Mouse (Mus musculus): ENCODE results near the gene Npepps.

The Npepps gene

DNA sequence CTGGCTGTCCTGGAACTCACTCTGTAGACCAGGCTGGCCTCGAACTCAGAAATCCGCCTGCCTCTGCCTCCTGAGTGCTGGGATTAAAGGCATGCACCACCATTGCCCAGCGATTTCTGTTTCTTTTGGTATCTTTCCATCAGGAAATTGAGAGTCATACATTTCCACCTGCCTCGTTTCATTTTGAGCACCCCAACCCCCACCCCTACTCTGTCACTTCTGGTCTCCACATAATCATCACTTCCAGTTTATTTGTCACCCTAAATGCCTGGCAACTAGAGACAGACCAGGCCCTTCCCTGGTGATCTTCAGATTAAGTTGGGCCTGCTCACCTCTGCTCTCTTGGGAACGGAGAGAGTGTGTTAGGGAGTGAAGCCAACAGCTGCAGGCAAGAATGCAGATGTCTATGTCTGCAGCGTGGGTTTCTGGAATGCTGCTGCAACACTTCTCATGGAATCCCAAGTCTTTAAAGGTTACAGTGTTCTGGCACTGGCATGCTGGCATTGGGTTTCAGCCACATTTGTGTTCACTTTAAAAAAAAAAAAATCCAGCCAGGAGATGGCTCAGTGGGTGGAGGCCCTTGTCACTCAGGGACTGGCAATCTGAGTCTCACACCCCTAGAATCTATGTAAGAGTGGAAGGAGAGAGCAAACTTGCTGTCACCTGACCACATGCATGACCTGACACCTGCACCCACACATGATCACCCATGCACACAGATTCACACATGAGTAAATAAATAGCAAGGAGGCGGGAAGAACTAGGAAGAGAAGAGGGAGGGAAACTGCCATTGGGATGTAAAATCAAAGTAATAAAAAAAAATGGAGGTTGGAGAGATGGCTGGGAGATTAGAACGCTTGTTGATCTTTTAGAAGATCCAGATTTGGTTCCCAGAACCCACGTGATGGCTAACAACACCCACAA, 5.7 kb upstream of the Npepps start:
- Histone ChIP-seq H3K27me3 (ENCODE audit: insufficient read depth, low read length) (no peaks in the 10 kb centered on the region), H3K36me3 (ENCODE audit: insufficient read depth, low read length) (no peaks in the 10 kb centered on the region), H3K4me3 (replicated peaks; ENCODE audit: low read length) (peak overlapping the region; percentile 24), H3K9me3 (ENCODE audit: low read length) (no peaks in the 10 kb centered on the region), H3K4me1 (replicated peaks; ENCODE audit: low read depth, low read length) (peaks cover 95% of the 10 kb centered on the region)
- no peak for TF ChIP-seq POU5F1 (IDR thresholded peaks at IDR 0.05; ENCODE audit: borderline replicate concordance, low read length)
- no peak for TF ChIP-seq NANOG (IDR thresholded peaks at IDR 0.05; ENCODE audit: borderline replicate concordance, low read length)
- TF ChIP-seq CTCF (conservative IDR thresholded peaks at IDR 0.05; ENCODE audit: low read length), result no peak

DNA sequence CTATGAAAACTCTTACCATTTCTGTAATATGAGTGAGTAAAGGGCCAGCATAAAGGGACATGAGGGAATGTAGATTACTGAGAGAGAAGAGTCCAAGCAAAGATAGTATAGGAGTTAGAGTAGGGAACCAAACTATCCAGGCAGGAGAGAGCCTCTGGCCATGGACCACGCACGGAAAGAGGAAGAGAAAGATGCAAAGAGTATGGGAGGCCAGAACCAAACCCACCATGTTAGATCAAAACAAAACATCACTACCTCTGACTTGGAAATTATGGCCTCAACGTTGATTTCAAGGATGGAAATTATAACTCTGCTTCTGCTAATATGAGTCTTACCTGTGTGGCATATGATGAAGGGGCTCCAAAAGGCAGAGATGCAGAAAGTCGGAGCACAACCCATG, 4.4 kb upstream of the Npepps start:
- Histone ChIP-seq H3K27me3 (ENCODE audit: insufficient read depth, low read length) (no peaks in the 10 kb centered on the region), H3K4me3 (replicated peaks; ENCODE audit: low read length) (no peak overlapping the region), H3K4me1 (replicated peaks; ENCODE audit: low read depth, low read length) (peaks cover 85% of the 10 kb centered on the region), H3K9me3 (ENCODE audit: low read length) (no peaks in the 10 kb centered on the region), H3K36me3 (ENCODE audit: insufficient read depth, low read length) (no peaks in the 10 kb centered on the region)
- TF ChIP-seq NANOG (IDR thresholded peaks at IDR 0.05; ENCODE audit: borderline replicate concordance, low read length) (no peak), POU5F1 (IDR thresholded peaks at IDR 0.05; ENCODE audit: borderline replicate concordance, low read length) (no peak), CTCF (conservative IDR thresholded peaks at IDR 0.05; ENCODE audit: low read length) (no peak)

DNA sequence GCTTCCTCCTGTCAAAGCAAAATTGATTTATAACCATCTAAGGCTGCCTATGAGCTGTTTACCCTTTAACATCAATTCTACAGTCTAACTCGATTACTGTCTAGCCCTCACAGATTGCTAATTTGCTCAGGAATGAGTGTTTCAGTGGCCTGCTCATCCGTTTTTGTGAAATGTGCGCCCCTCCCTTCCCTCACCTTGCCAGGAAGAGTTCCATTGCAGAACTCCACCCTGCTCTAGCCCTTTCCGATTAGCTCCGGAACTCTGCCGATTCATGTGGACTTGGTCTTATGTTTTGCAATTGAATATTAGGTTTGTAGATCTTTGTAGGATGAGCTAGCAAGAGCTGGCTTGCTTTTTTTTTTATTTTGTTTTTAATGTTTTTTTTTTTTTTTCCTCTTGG, 1.7 kb upstream of the Npepps start:
- no peaks in the 10 kb centered on the region for H3K36me3 ChIP-seq (ENCODE audit: insufficient read depth, low read length)
- H3K4me1 ChIP-seq (replicated peaks; ENCODE audit: low read depth, low read length), result peaks cover 80% of the 10 kb centered on the region
- H3K4me3 ChIP-seq (replicated peaks; ENCODE audit: low read length), result peak overlapping the region; percentile 84
- no peaks in the 10 kb centered on the region for H3K9me3 ChIP-seq (ENCODE audit: low read length)
- no peaks in the 10 kb centered on the region for H3K27me3 ChIP-seq (ENCODE audit: insufficient read depth, low read length)
- TF ChIP-seq CTCF (conservative IDR thresholded peaks at IDR 0.05; ENCODE audit: low read length) (no peak), POU5F1 (IDR thresholded peaks at IDR 0.05; ENCODE audit: borderline replicate concordance, low read length) (no peak), NANOG (IDR thresholded peaks at IDR 0.05; ENCODE audit: borderline replicate concordance, low read length) (no peak)

DNA sequence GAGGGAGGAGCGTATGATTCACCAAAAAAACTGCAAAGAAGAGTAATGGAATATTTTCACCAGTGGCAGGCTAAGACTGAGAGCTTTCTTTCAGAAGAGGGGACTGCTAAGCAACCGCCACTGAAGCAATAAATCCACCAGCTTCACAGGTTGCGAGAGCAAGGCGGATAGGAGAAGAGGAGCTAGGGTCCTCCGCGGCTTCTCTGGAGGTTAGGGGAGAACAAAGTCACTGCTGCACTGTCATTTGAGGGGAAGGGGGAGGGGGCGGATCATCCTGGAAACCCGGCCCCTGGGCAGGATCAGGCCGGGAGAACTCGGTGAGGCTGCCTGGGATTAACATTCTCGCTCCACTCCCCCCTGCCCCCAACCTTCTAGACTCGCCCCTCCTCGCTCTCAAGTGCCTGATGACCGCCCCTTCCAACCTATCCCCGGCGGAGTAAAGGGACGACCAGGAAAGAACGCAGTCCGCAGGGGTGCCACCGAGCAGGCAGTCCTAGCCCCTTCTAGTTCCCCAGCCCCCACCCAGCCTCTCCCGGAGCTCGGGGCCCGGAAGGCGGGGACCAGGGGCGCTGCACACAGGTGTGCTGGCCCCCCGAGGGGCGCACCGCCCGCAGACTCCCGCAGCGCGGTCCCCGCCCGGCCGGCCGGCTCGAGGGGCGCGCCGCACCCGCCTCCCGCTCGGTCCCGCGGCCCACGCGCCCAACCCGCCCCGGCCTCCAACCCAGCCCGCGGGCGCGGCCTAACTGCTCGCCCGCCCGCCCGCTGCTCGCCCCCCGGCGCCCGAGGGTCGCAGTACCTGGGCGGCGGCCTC, 828 bp downstream of the Npepps start:
- no peaks in the 10 kb centered on the region for H3K9me3 ChIP-seq (ENCODE audit: low read length)
- TF ChIP-seq NANOG (IDR thresholded peaks at IDR 0.05; ENCODE audit: borderline replicate concordance, low read length) (no peak), CTCF (conservative IDR thresholded peaks at IDR 0.05; ENCODE audit: low read length) (no peak), POU5F1 (IDR thresholded peaks at IDR 0.05; ENCODE audit: borderline replicate concordance, low read length) (no peak)
- peaks cover 81% of the 10 kb centered on the region for H3K4me1 ChIP-seq (replicated peaks; ENCODE audit: low read depth, low read length)
- no peaks in the 10 kb centered on the region for H3K36me3 ChIP-seq (ENCODE audit: insufficient read depth, low read length)
- H3K4me3 ChIP-seq (replicated peaks; ENCODE audit: low read length), result peak overlapping the region; percentile 91
- H3K27me3 ChIP-seq (ENCODE audit: insufficient read depth, low read length), result no peaks in the 10 kb centered on the region

DNA sequence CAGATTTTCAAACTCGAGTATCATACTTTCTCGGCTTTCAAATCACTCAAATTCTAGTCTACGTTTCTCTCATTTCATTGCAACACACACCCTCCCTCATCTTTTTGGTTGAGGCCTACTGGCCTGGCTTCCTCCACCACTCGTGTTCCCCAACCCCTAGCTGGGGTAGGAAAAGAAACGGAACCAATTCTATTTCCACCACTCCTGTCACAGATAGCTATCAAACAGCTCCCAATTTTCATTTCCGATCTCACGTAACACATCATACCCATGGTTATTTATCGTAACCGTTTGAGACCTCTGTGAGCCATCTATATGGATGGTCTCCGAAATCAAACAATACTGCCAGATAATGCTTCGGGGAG, 1.4 kb downstream of the Npepps start:
- Histone ChIP-seq H3K4me3 (replicated peaks; ENCODE audit: low read length) (peak overlapping the region; percentile 91), H3K36me3 (ENCODE audit: insufficient read depth, low read length) (no peaks in the 10 kb centered on the region), H3K27me3 (ENCODE audit: insufficient read depth, low read length) (no peaks in the 10 kb centered on the region), H3K9me3 (ENCODE audit: low read length) (no peaks in the 10 kb centered on the region), H3K4me1 (replicated peaks; ENCODE audit: low read depth, low read length) (peaks cover 81% of the 10 kb centered on the region)
- TF ChIP-seq CTCF (conservative IDR thresholded peaks at IDR 0.05; ENCODE audit: low read length) (no peak), NANOG (IDR thresholded peaks at IDR 0.05; ENCODE audit: borderline replicate concordance, low read length) (no peak), POU5F1 (IDR thresholded peaks at IDR 0.05; ENCODE audit: borderline replicate concordance, low read length) (no peak)

DNA sequence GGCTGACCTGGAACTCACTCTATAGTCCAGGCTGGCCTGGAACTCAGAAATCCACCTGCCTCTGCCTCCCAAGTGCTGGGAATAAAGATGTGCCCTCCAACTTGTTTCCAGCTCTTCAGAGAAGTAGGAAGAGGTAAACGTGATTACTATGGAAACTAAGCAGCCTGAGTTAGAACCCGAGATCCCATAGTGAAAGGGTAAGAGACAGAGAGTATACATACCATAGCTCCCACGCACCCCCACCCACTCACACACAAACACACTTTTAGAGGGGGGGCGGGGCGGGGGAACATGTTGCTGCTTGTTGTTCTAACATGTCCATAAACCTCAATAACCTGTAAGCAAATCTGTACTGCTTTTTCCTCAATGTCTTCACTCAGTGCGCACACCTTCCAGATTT, 2.0 kb downstream of the Npepps start:
- H3K36me3 ChIP-seq (ENCODE audit: insufficient read depth, low read length), result no peaks in the 10 kb centered on the region
- H3K9me3 ChIP-seq (ENCODE audit: low read length), result no peaks in the 10 kb centered on the region
- no peak for TF ChIP-seq CTCF (conservative IDR thresholded peaks at IDR 0.05; ENCODE audit: low read length)
- TF ChIP-seq POU5F1 (IDR thresholded peaks at IDR 0.05; ENCODE audit: borderline replicate concordance, low read length), result no peak
- TF ChIP-seq NANOG (IDR thresholded peaks at IDR 0.05; ENCODE audit: borderline replicate concordance, low read length), result no peak
- H3K4me1 ChIP-seq (replicated peaks; ENCODE audit: low read depth, low read length), result peaks cover 77% of the 10 kb centered on the region
- no peaks in the 10 kb centered on the region for H3K27me3 ChIP-seq (ENCODE audit: insufficient read depth, low read length)
- peak overlapping the region; percentile 91 for H3K4me3 ChIP-seq (replicated peaks; ENCODE audit: low read length)

DNA sequence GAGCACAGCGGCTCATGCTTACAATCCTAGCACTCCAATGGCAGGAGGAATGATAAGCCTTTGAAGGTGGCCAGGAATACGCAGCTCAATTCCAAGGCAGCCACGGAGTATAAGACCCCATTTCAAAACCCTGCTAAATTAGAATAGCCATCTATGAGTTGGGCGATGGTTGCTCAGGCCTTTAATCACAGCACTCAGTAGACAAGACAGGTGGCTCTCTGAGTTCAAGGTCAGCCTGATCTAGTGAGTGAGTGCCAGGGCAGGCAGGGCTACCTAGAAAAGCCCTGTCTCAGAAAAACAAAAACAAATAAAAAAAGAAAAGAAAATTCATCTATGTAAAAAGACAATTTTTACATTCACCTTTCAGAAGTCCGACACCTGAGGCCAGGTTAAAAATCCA, 3.3 kb downstream of the Npepps start:
- Histone ChIP-seq H3K4me3 (replicated peaks; ENCODE audit: low read length) (peak overlapping the region; percentile 91), H3K27me3 (ENCODE audit: insufficient read depth, low read length) (no peaks in the 10 kb centered on the region), H3K4me1 (replicated peaks; ENCODE audit: low read depth, low read length) (peaks cover 77% of the 10 kb centered on the region), H3K36me3 (ENCODE audit: insufficient read depth, low read length) (no peaks in the 10 kb centered on the region; the same call in 1 of the 2 replicates), H3K9me3 (ENCODE audit: low read length) (no peaks in the 10 kb centered on the region)
- TF ChIP-seq POU5F1 (IDR thresholded peaks at IDR 0.05; ENCODE audit: borderline replicate concordance, low read length) (no peak), CTCF (conservative IDR thresholded peaks at IDR 0.05; ENCODE audit: low read length) (no peak), NANOG (IDR thresholded peaks at IDR 0.05; ENCODE audit: borderline replicate concordance, low read length) (no peak; the same call in 1 of the 2 replicates)

DNA sequence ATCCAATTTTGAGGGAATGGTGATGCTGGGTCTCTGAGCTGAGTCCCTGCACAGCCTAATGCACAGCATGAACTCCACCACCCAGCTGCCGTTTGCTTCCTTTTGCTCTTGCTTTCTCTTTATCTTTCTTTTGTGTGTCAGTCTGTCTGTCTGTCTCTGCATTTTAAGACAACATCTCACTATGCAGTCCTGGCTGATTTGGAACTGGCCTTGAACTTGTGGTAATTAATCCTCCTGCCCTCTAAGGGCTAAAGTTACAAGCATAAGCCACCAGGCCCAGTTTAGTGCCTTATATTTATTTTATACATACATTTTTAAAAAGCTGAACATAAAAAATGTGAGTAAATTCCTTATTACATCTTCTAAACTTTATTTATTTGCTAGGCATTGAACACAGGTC, 4.4 kb downstream of the Npepps start:
- H3K4me1 ChIP-seq (replicated peaks; ENCODE audit: low read depth, low read length), result peaks cover 72% of the 10 kb centered on the region
- no peaks in the 10 kb centered on the region for H3K9me3 ChIP-seq (ENCODE audit: low read length)
- peaks cover 6% of the 10 kb centered on the region; the same call in 1 of the 2 replicates for H3K36me3 ChIP-seq (ENCODE audit: insufficient read depth, low read length)
- no peaks in the 10 kb centered on the region for H3K27me3 ChIP-seq (ENCODE audit: insufficient read depth, low read length)
- peak overlapping the region; percentile 2; the same call in 1 of the 2 replicates for H3K4me3 ChIP-seq (replicated peaks; ENCODE audit: low read length)
- TF ChIP-seq POU5F1 (IDR thresholded peaks at IDR 0.05; ENCODE audit: borderline replicate concordance, low read length), result no peak
- no peak for TF ChIP-seq NANOG (IDR thresholded peaks at IDR 0.05; ENCODE audit: borderline replicate concordance, low read length)
- TF ChIP-seq CTCF (conservative IDR thresholded peaks at IDR 0.05; ENCODE audit: low read length), result no peak
